Mouse (Mus musculus) central nervous system, embryonic 14 days (tissue): ENCODE data around the gene Gm3106. TPM values are rescaled to one million over a fixed set of nuclear protein-coding genes. Genes with fewer than 3 reads are reported as not detected.

Experiments used
- polyA plus RNA-seq: library from polyadenylated mRNA; depleted of rRNA; stranded (reverse); fragments of >200 nt; gene quantifications from 2 replicates; pipeline ENCODE4 v1.2.3, GENCODE M21; 2012; rRNA removed

Gene Gm3106
- polyA plus RNA-seq, result not detected in 2 replicates

DNA sequence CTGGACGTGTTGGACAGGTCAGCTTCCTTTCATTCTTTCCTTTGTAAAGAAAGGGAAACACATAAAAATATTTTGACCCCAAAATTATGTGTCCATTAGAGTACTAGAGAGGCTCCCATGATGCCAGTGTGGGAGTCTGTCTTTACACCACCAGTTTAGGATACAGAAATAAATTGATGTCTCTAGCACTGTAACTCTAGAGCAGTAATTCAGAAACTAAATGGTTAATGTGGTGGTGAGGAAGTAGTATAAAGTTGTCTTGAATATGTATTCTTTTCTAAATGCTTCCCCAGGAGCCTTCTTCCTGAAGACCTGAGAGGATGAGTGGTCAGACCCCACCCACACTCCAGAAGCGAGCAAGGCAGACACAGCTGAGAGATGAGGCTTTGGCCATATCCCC, at the start of gene Gm3106:
TSS of gene Gm3106 (plus strand) at position 301 of the 400 bp plus-strand sequence.

Other genes with a start within 250 kb of the Gm3106 start
- not detected in 2 replicates for gene BC061212, start 147.5 kb upstream of the Gm3106 start, polyA plus RNA-seq
- gene Gm6351, start 141.6 kb upstream of the Gm3106 start, polyA plus RNA-seq, result not detected in 2 replicates
- gene A430089I19Rik, start 88.8 kb downstream of the Gm3106 start, polyA plus RNA-seq, result not detected in 2 replicates
- not detected in 2 replicates for gene Gm6502, start 96.4 kb downstream of the Gm3106 start, polyA plus RNA-seq
- not detected in 2 replicates for gene AA792892, start 121.7 kb downstream of the Gm3106 start, polyA plus RNA-seq
- gene Gm7682, start 227.8 kb downstream of the Gm3106 start, polyA plus RNA-seq, result not detected in 2 replicates